Mouse (Mus musculus) thymus, adult 2 months (tissue): Measurements from ENCODE around the gene Tenm1. TPM values are rescaled to one million over a fixed set of nuclear protein-coding genes. Genes with fewer than 3 reads are reported as not detected.

Experiments used
- DNase-seq: peaks from one replicate; pipeline ENCODE4 v3.0.0; 2021
- H3K27ac ChIP-seq: fragments of 200-500 bp; 2 replicates; pipeline ENCODE4 v1.5.1; 2012; ENCODE audit warnings: low read length, control low read depth; ENCODE audit not compliant: control insufficient read depth, insufficient read depth
- H3K27me3 ChIP-seq: fragments of 200-500 bp; 2 replicates; pipeline ENCODE4 v1.6.1; 2012; ENCODE audit warnings: mild to moderate bottlenecking, low read length, moderate library complexity, mixed read lengths; ENCODE audit not compliant: control insufficient read depth, insufficient read depth
- H3K36me3 ChIP-seq: fragments of 200-500 bp; 2 replicates; pipeline ENCODE4 v1.6.1; 2012; ENCODE audit warnings: mild to moderate bottlenecking, low read length, moderate library complexity; ENCODE audit not compliant: control insufficient read depth, insufficient read depth
- H3K4me1 ChIP-seq: fragments of 200-500 bp; replicated peaks from 2 replicates; pipeline ENCODE4 v1.6.1; 2012; ENCODE audit warnings: low read length; ENCODE audit not compliant: control insufficient read depth, insufficient read depth
- H3K4me3 ChIP-seq: fragments of 200-500 bp; 2 replicates; pipeline ENCODE4 v1.5.1; 2012; ENCODE audit warnings: mild to moderate bottlenecking, low read length, control low read depth, moderate library complexity; ENCODE audit not compliant: control insufficient read depth, insufficient read depth
- CTCF ChIP-seq: fragments of 200-500 bp; IDR thresholded peaks from 2 replicates; pipeline ENCODE4 v1.5.1; 2012; ENCODE audit warnings: mild to moderate bottlenecking, control low read depth, low read length, moderate library complexity, borderline replicate concordance; ENCODE audit not compliant: control insufficient read depth, poor library complexity, insufficient read depth; ENCODE audit errors: extremely low read depth
- POLR2A ChIP-seq: fragments of 200-500 bp; IDR thresholded peaks from 2 replicates; pipeline ENCODE4 v1.6.1; 2012; ENCODE audit warnings: mild to moderate bottlenecking, low read length, control low read depth, moderate library complexity; ENCODE audit not compliant: control insufficient read depth, poor library complexity, insufficient read depth; ENCODE audit errors: extremely low read depth
- WGBS: fragments of 180-500 bp; shearing (Covaris S2); methylation state at CpG from one replicate; pipeline ENCODE4 v1.1.7; 2018; 5-methylcytosine and 5-hydroxymethylcytosine counted together
- polyA plus RNA-seq: library from polyadenylated mRNA; depleted of rRNA; stranded (reverse); fragments of >200 nt; gene quantifications from 2 replicates; pipeline ENCODE4 v1.2.3, GENCODE M21; 2012

Gene Tenm1
- polyA plus RNA-seq, 1 experiment = 0.42 TPM

DNA sequence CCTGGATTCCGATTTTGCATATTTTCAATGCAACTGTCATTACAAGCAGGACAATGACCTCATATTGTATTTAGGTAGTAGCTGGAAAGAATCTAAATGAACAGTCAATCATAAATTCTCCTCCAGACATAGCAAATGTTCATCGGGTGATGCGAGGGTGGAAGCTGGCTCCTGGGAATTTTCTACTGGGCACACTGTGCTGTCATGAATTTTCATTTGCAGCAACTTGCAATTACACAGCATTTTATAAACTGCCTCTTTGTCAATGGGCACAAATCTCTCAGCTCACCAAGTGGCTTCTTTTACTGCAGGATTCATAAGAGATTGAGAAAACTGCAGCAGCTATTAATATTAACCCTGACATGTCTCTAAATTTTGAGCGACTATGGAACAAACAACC, 898.2 kb downstream of the Tenm1 start:
- TF ChIP-seq POLR2A (no peak), CTCF (no peak)
- Histone ChIP-seq H3K4me3 (no peak overlapping the region), H3K27me3 (no peaks in the 10 kb centered on the region), H3K4me1 (no peaks in the 10 kb centered on the region), H3K27ac (no peak overlapping the region), H3K36me3 (no peaks in the 10 kb centered on the region)
- 98% methylated on average over 4 of the region's 4 CpGs for WGBS
- DNase-seq = no peak

DNA sequence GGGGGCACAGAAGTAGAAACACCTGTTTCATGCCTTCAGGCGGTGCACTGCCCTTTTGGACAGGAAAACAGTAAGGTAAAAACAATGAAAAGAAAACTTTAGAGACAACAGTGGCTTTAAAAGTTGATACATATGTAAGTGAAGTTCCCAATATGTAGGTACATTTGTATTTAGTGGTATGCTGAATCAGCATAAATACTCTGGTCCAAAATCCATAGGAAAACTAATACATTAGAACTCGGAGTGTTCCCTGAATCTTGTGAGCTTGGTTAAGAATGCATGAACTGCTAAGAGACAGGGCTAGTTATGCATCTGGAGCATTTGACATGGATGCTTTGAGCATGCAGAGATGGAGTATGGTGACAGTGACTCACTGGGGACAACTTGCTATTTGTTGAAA, 906.1 kb downstream of the Tenm1 start:
- TF ChIP-seq POLR2A (no peak), CTCF (no peak)
- Histone ChIP-seq H3K36me3 (peaks cover 37% of the 10 kb centered on the region), H3K4me1 (0 out of 2 replicates have a peak, but pooled peaks cover 2% of the 10 kb centered on the region), H3K4me3 (no peak overlapping the region), H3K27me3 (no peaks in the 10 kb centered on the region), H3K27ac (no peak overlapping the region)
- no peak for DNase-seq
- WGBS = 93% methylated on average over 2 of the region's 2 CpGs

DNA sequence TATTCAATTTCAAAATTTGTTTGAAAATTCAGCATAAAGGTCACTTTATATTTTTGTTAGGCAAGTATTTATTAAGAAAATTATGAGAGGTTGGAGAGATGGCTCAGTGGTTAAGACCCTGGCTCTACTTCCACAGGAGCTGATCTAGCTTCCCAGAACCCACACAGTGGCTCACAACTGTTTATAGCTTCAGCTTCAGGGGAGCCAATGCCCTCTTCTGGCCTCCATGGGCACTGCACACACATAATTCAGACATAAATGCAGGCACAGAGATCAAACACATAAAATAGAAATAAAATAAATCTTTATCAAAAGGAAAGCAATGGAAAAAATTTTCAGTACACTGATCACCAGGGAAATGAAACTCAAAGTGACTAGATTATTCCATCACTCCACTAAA, 916.4 kb downstream of the Tenm1 start:
- peak; percentile 55 for DNase-seq
- Histone ChIP-seq H3K4me3 (no peak overlapping the region), H3K27ac (no peak overlapping the region), H3K27me3 (no peaks in the 10 kb centered on the region), H3K36me3 (peaks cover 32% of the 10 kb centered on the region), H3K4me1 (peaks cover 5% of the 10 kb centered on the region; the same call in 1 of the 2 replicates)
- TF ChIP-seq CTCF = no peak

DNA sequence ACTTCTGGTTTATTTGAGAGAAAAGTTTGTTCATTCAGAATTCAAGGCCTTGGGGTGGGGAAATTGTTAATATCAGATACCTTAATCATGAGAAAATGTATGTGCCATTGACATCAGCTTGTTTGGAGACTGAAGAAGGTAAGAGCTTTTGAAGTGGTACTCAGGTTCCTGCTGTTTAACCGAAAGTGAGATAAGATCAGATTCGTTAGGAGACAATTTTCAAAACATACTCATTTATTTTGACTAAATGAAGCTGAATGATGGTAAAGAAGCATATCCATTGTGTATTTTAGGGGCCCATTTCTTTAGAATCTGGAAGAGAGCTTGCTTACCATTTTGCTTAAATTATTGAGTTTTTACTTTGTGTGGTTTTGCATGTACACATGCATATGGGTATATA, 917.8 kb downstream of the Tenm1 start:
- H3K4me1 ChIP-seq = peaks cover 5% of the 10 kb centered on the region; the same call in 1 of the 2 replicates
- H3K27ac ChIP-seq = peak overlapping the region; percentile 93
- DNase-seq = no peak
- 10% methylated on average over 2 of the region's 2 CpGs for WGBS
- peaks cover 26% of the 10 kb centered on the region for H3K36me3 ChIP-seq
- no peaks in the 10 kb centered on the region for H3K27me3 ChIP-seq
- no peak overlapping the region for H3K4me3 ChIP-seq
- TF ChIP-seq POLR2A = no peak
- no peak for TF ChIP-seq CTCF

DNA sequence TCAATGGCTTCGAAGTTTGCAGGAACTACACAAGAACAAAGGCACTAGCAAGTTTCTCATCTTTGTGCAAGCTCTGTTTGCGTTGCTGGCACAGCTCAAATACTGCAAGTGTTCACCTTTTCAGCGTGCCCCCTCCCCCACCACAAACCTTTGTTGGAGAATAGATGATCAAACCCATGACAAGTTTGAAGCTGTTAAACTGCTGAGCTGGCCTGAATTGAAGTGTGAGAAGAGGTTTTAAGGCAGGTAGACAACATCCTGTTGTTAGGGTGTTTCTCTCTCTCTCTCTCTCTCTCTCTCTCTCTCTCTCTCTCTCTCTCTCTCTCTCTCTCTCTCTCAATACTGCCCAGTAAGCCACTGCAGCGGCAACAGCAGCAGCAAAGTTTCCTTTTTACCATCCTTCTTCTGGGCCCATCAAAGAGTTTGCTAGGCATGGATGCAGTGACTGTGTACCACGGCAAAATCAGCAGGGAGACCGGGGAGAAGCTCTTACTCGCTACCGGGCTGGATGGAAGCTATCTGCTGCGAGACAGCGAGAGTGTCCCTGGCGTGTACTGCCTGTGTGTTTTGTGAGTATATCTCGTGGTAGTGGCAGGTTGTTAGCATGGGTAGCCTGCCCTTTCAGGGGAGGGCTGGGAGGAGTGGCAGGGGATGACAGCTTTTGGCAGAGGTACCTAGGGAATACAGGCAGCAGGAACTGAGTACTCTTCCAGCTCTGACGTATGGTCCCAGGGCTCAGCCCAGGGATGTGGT, 926.5 kb downstream of the Tenm1 start, which contains the start of gene Sh2d1a:
Gene Sh2d1a, plus strand, starts transcription at position 163 of the 753 bp plus-strand sequence.
- H3K4me3 ChIP-seq = peak within 1 kb of the TSS; percentile 88
- 28% methylated on average over 13 of the region's 13 CpGs for WGBS

DNA sequence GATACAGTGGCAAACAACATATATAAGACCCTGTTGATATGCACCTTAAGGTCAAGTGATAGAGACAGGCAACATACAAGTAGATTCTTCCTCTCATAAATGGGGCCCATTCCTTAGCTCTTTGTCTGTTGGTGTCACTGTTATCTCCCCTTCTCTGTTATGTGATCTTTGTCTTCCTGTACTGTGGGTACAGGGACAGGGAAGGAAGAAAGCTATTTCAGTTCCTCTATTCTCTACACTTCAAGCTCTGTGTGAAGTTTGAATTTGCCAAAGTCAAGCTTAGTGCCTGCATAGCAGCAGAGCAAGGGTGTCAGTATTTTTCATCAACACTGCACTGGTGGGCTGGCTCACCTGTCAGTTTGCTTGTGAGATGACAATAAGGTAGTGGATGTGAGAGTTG, 928.4 kb downstream of the Tenm1 start:
- peaks cover 3% of the 10 kb centered on the region for H3K4me1 ChIP-seq
- no peak overlapping the region for H3K4me3 ChIP-seq
- no peaks in the 10 kb centered on the region for H3K27me3 ChIP-seq
- DNase-seq = peak; percentile 18
- no peaks in the 10 kb centered on the region; the same call in 1 of the 2 replicates for H3K36me3 ChIP-seq
- H3K27ac ChIP-seq = peak overlapping the region; percentile 21; the same call in 1 of the 2 replicates
- no peak for TF ChIP-seq CTCF
- TF ChIP-seq POLR2A = no peak

More for the DNA sequence above, 926.5 kb downstream of the Tenm1 start, which contains the start of gene Sh2d1a:
- TF ChIP-seq CTCF = no peak
- TF ChIP-seq POLR2A = no peak
- peak; percentile 76 for DNase-seq
- Histone ChIP-seq H3K27me3 (no peaks in the 10 kb centered on the region), H3K4me1 (peaks cover 3% of the 10 kb centered on the region), H3K27ac (peak within 1 kb of the TSS; percentile 98), H3K36me3 (no peaks in the 10 kb centered on the region; the same call in 1 of the 2 replicates)

DNA sequence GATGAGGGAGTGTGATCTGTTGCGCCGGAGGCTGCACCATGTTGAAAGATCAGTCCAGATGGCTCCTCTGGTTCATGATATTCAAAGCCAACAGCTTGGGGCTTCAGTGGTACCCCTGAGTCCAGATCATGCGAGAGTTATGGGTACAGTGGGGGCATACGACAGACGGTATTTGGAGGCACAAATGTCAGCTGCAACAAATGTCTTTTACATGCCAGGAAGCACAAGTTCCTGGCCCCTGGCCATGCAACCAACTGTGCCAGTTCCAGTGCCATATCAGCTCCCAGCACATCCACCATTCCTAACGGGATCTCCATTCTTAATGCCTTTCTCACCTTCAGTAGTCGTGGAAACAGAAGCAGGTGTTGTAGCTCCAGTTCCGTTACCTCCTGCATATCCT, 938.6 kb downstream of the Tenm1 start:
- TF ChIP-seq CTCF (no peak), POLR2A (no peak)
- Histone ChIP-seq H3K4me1 (no peaks in the 10 kb centered on the region), H3K27me3 (no peaks in the 10 kb centered on the region), H3K4me3 (no peak overlapping the region), H3K36me3 (no peaks in the 10 kb centered on the region), H3K27ac (no peak overlapping the region)
- WGBS = over 99% methylated on average over 8 of the region's 8 CpGs
- no peak for DNase-seq
